Mouse (Mus musculus) CH12.LX (cell line): Measurements from ENCODE around the gene Actr3. TPM values are rescaled to one million over a fixed set of nuclear protein-coding genes. Genes with fewer than 3 reads are reported as not detected.

ENCODE experiments used
- DNase-seq: peaks from one replicate; pipeline ENCODE4 v3.0.0-alpha.2; 2013; ENCODE audit errors: extremely low read depth
- H3K27ac ChIP-seq: 2 replicates; pipeline ENCODE4 v1.5.1; 2012; ENCODE audit warnings: low read depth, mild to moderate bottlenecking, control low read depth, moderate library complexity; ENCODE audit not compliant: insufficient read depth
- H3K27me3 ChIP-seq: replicated peaks from 2 replicates; pipeline ENCODE3; 2012; ENCODE audit warnings: inconsistent platforms
- H3K36me3 ChIP-seq, 2 experiments: replicated peaks in 1 of 2; 2 replicates each; pipeline versions ENCODE3 to v1.6.1; 2012; ENCODE audit warnings: inconsistent platforms in 1 of 2, low read length in 1 of 2, mild to moderate bottlenecking in 1 of 2, mixed read lengths in 1 of 2, moderate library complexity in 1 of 2; ENCODE audit not compliant: control insufficient read depth in 1 of 2, insufficient read depth in 1 of 2
- H3K4me1 ChIP-seq, 2 experiments: 2 replicates each; pipeline ENCODE4 v1.6.1; 2012; ENCODE audit warnings: inconsistent platforms in 1 of 2, moderate library complexity in 1 of 2; ENCODE audit not compliant: insufficient read depth in 2 of 2, control insufficient read depth in 1 of 2
- H3K4me2 ChIP-seq: 2 replicates; pipeline ENCODE4 v1.6.1; 2012; ENCODE audit warnings: low read depth, mild to moderate bottlenecking, control low read depth; ENCODE audit not compliant: poor library complexity, insufficient read depth, severe bottlenecking
- H3K4me3 ChIP-seq, 3 experiments: fragments of 150-350 bp in 1 of 3; sonication (generic) in 1 of 3; replicated peaks in 1 of 3; 2 replicates each; pipeline versions ENCODE3 to v1.5.1; 2011 to 2012; ENCODE audit warnings: low read depth in 2 of 3, low read length in 2 of 3, mild to moderate bottlenecking in 2 of 3, moderate library complexity in 2 of 3, control low read depth in 1 of 3, improper control_type of control experiment in 1 of 3, inconsistent platforms in 1 of 3, mixed read lengths in 1 of 3; ENCODE audit not compliant: poor library complexity in 1 of 3
- H3K79me2 ChIP-seq: replicated peaks from 2 replicates; pipeline ENCODE4 v1.6.1; 2012; ENCODE audit warnings: mild to moderate bottlenecking, moderate library complexity; ENCODE audit not compliant: control insufficient read depth, poor library complexity, insufficient read depth, severe bottlenecking; ENCODE audit errors: extremely low read depth
- H3K9ac ChIP-seq: 2 replicates; pipeline ENCODE4 v1.6.1; 2012; ENCODE audit warnings: low read depth, mild to moderate bottlenecking, control low read depth, moderate library complexity; ENCODE audit not compliant: insufficient read depth
- H3K9me3 ChIP-seq: replicated peaks from 2 replicates; pipeline ENCODE3; 2012; ENCODE audit warnings: low read length, inconsistent platforms, mixed read lengths
- BHLHE40 ChIP-seq: IDR thresholded peaks from 2 replicates; pipeline ENCODE4 v1.6.1; 2011; ENCODE audit warnings: mild to moderate bottlenecking, low read depth, low read length, improper control_type of control experiment
- CHD2 ChIP-seq: IDR thresholded peaks from 2 replicates; pipeline ENCODE4 v1.6.1; 2011; ENCODE audit warnings: low read length, improper control_type of control experiment
- ELF1 ChIP-seq: IDR thresholded peaks from 2 replicates; pipeline ENCODE4 v1.6.1; 2014; ENCODE audit warnings: low read depth, mild to moderate bottlenecking, inconsistent platforms, low read length, improper control_type of control experiment
- EP300 ChIP-seq: IDR thresholded peaks from 2 replicates; pipeline ENCODE4 v1.6.1; 2011; ENCODE audit warnings: low read length, improper control_type of control experiment
- ETS1 ChIP-seq: conservative IDR thresholded peaks from 2 replicates; pipeline ENCODE4 v1.6.1; 2012; ENCODE audit warnings: low read depth, mild to moderate bottlenecking, inconsistent platforms, low read length, improper control_type of control experiment, moderate library complexity
- HCFC1 ChIP-seq: IDR thresholded peaks from 2 replicates; pipeline ENCODE4 v1.6.1; 2012; ENCODE audit warnings: low read depth, mild to moderate bottlenecking, inconsistent platforms, low read length, improper control_type of control experiment
- JUN ChIP-seq: IDR thresholded peaks from 2 replicates; pipeline ENCODE4 v1.6.1; 2011; ENCODE audit warnings: low read depth, mild to moderate bottlenecking, low read length, improper control_type of control experiment, moderate library complexity; ENCODE audit not compliant: insufficient read depth
- JUND ChIP-seq: conservative IDR thresholded peaks from 2 replicates; pipeline ENCODE4 v1.6.1; 2011; ENCODE audit warnings: low read depth, low read length, improper control_type of control experiment
- MAFK ChIP-seq: IDR thresholded peaks from 2 replicates; pipeline ENCODE4 v1.6.1; 2011; ENCODE audit warnings: low read length, improper control_type of control experiment; ENCODE audit not compliant: insufficient replicate concordance
- MAZ ChIP-seq: IDR thresholded peaks from 2 replicates; pipeline ENCODE4 v1.6.1; 2012; ENCODE audit warnings: low read depth, mild to moderate bottlenecking, inconsistent platforms, low read length, improper control_type of control experiment, moderate library complexity
- PAX5 ChIP-seq: IDR thresholded peaks from 2 replicates; pipeline ENCODE4 v1.6.1; 2012; ENCODE audit warnings: low read length, inconsistent platforms, mixed read lengths
- RAD21 ChIP-seq: IDR thresholded peaks from 2 replicates; pipeline ENCODE4 v1.6.1; 2011; ENCODE audit warnings: low read depth, mild to moderate bottlenecking, low read length, improper control_type of control experiment, moderate library complexity
- SIN3A ChIP-seq: IDR thresholded peaks from 2 replicates; pipeline ENCODE4 v1.6.1; 2012; ENCODE audit warnings: low read length, improper control_type of control experiment, inconsistent platforms
- TCF12 ChIP-seq: IDR thresholded peaks from 2 replicates; pipeline ENCODE4 v1.6.1; 2014; ENCODE audit warnings: low read depth, mild to moderate bottlenecking, inconsistent platforms, low read length, improper control_type of control experiment
- ZC3H11A ChIP-seq: IDR thresholded peaks from 2 replicates; pipeline ENCODE4 v1.6.1; 2012; ENCODE audit warnings: low read depth, mild to moderate bottlenecking, inconsistent platforms, low read length, improper control_type of control experiment
- ZKSCAN1 ChIP-seq: IDR thresholded peaks from 2 replicates; pipeline ENCODE4 v1.6.1; 2012; ENCODE audit warnings: low read depth, inconsistent platforms, low read length, improper control_type of control experiment, borderline replicate concordance
- dilution Hi-C: fragments of 300-500 bp; cut with MboI; formaldehyde crosslinking; loops from 2 replicates; pipeline ENCODE4 v1.14.3; 2020; ENCODE audit warnings: low sequenced_read_pairs; ENCODE audit not compliant: extremely low pct_unique_long_range_greater_than_20kb, extremely low pct_ligation_motif_present
- in situ Hi-C: fragments of 300-500 bp; cut with MboI; formaldehyde crosslinking; loops from 3 replicates; pipeline ENCODE4 v1.14.3; 2019; ENCODE audit warnings: low sequenced_read_pairs, low pct_ligation_motif_present, low pct_unique_long_range_greater_than_20kb, mixed read lengths
- polyA plus RNA-seq: library from polyadenylated mRNA; unstranded; fragments of >175 nt; gene quantifications from 2 replicates; pipeline ENCODE4 v1.2.1, GENCODE M21; 2012; ENCODE audit warnings: low read depth; ENCODE audit not compliant: insufficient read length
- total RNA-seq, 2 experiments: library from RNA; depleted of rRNA; stranded (reverse); fragments of 300-350 nt in 1 of 2; fragments of >200 nt in 1 of 2; gene quantifications; 2 replicates each; pipeline ENCODE4 v1.2.3; 2012 to 2014

Gene Actr3
- total and polyA plus RNA-seq, 3 experiments, result 176 to 513 (median 374) TPM

GRCm38 (mm10) chr1:125458531-125458930 is 23.0 kb upstream of the Actr3 start:
- Histone ChIP-seq H3K4me1 (peaks cover 4 to 27% of the 10 kb centered on the region in 2 experiments; a peak in 3 of 4 replicates), H3K9ac (no peak overlapping the region), H3K9me3 (no peaks in the 10 kb centered on the region), H3K27ac (no peak overlapping the region), H3K79me2 (no peaks in the 10 kb centered on the region), H3K36me3 (no peaks in the 10 kb centered on the region), H3K27me3 (no peaks in the 10 kb centered on the region), H3K4me3 (no peak overlapping the region), H3K4me2 (no peak overlapping the region)
- dilution Hi-C loops, result no loop called here
- DNase-seq, result no peak
- in situ Hi-C loops, result no loop called here
- TF ChIP-seq MAFK, result no peak
- TF ChIP-seq ZC3H11A, result no peak
- TF ChIP-seq HCFC1, result no peak
- TF ChIP-seq MAZ, result no peak
- no peak for TF ChIP-seq JUN
- TF ChIP-seq JUND, result no peak

GRCm38 (mm10) chr1:125455128-125455527 is 19.6 kb upstream of the Actr3 start:
- no peak overlapping the region for H3K9ac ChIP-seq
- in situ Hi-C loops (no loop called here), dilution Hi-C loops (no loop called here)
- no peaks in the 10 kb centered on the region for H3K79me2 ChIP-seq
- H3K27me3 ChIP-seq, result no peaks in the 10 kb centered on the region
- no peaks in the 10 kb centered on the region for H3K9me3 ChIP-seq
- H3K4me2 ChIP-seq, result no peak overlapping the region
- no peaks in the 10 kb centered on the region for H3K36me3 ChIP-seq
- H3K4me1 ChIP-seq, result peaks cover 7 to 17% of the 10 kb centered on the region in 2 experiments; a peak in 3 of 4 replicates
- DNase-seq, result no peak
- no peak overlapping the region for H3K4me3 ChIP-seq
- H3K27ac ChIP-seq, result no peak overlapping the region
- TF ChIP-seq EP300 (no peak), ZC3H11A (no peak), ETS1 (no peak), RAD21 (no peak), BHLHE40 (no peak), MAZ (no peak), ELF1 (no peak), ZKSCAN1 (no peak), SIN3A (no peak), CHD2 (no peak), TCF12 (no peak), PAX5 (no peak)
